Mouse (Mus musculus) heart, postnatal 0 days (tissue): ENCODE measurements around the gene Slc22a12.

Experiments used
- CTCF ChIP-seq: IDR thresholded peaks from 2 replicates; pipeline ENCODE4 v1.5.1; 2016; ENCODE audit warnings: antibody characterized with exemption, control low read depth, low read depth
- EP300 ChIP-seq: IDR thresholded peaks from 2 replicates; pipeline ENCODE4 v1.6.1; 2016; ENCODE audit warnings: antibody characterized with exemption, low read depth

- TF ChIP-seq CTCF (no peak), EP300 (no peak)
Measured at GRCm38 (mm10) chr19:6519483-6519882, 23.3 kb downstream of the Slc22a12 start.
